Mouse (Mus musculus) forebrain, embryonic 11.5 days (tissue): ENCODE measurements at regions not wholly inside any gene's neighbourhood (a gene's known extent, or its start where the extent isn't known, plus 50 kb on each side); places are given as distances from the start of the nearest gene placed in this dataset.

Experiments
- ATAC-seq: fragments of 200-750 bp; cut with Nextera tagmentation; replicated peaks from 2 replicates; pipeline ENCODE4 v1.8.0; 2017; ENCODE audit warnings: moderate TSS enrichment; ENCODE audit not compliant: low FRiP score
- DNase-seq: peaks from one replicate; pipeline ENCODE4 v3.0.0-alpha.2; 2017; ENCODE audit warnings: low spot score
- H3K27ac ChIP-seq: fragments of 300-500 bp; sonication (generic); 2 replicates; pipeline ENCODE4 v1.5.1; 2014; ENCODE audit warnings: low read depth, low read length
- H3K27me3 ChIP-seq: fragments of 300-500 bp; sonication (generic); 2 replicates; pipeline ENCODE4 v1.6.1; 2014; ENCODE audit warnings: mild to moderate bottlenecking, low read length, mixed read lengths; ENCODE audit not compliant: control insufficient read depth, insufficient read depth
- H3K36me3 ChIP-seq: fragments of 300-500 bp; sonication (generic); 2 replicates; pipeline ENCODE4 v1.6.1; 2014; ENCODE audit warnings: mild to moderate bottlenecking, low read length, moderate library complexity, mixed read lengths; ENCODE audit not compliant: control insufficient read depth, insufficient read depth
- H3K4me1 ChIP-seq: fragments of 300-500 bp; sonication (generic); replicated peaks from 2 replicates; pipeline ENCODE4 v1.6.1; 2014; ENCODE audit warnings: low read length, mixed read lengths; ENCODE audit not compliant: control insufficient read depth, insufficient read depth
- H3K4me2 ChIP-seq: fragments of 300-500 bp; sonication (generic); 2 replicates; pipeline ENCODE4 v1.6.1; 2014; ENCODE audit warnings: low read depth, mild to moderate bottlenecking, low read length, moderate library complexity, mixed read lengths; ENCODE audit not compliant: severe bottlenecking
- H3K4me3 ChIP-seq: fragments of 300-500 bp; sonication (generic); 2 replicates; pipeline ENCODE4 v1.5.1; 2014; ENCODE audit warnings: low read depth, low read length
- H3K9ac ChIP-seq: fragments of 300-500 bp; sonication (generic); 2 replicates; pipeline ENCODE4 v1.6.1; 2014; ENCODE audit warnings: low read length
- H3K9me3 ChIP-seq: fragments of 300-500 bp; sonication (generic); 2 replicates; pipeline ENCODE4 v1.6.1; 2016; ENCODE audit warnings: low read length, mixed read lengths; ENCODE audit not compliant: control insufficient read depth
- WGBS: fragments of 180-500 bp; shearing (Covaris S2); extraction: QIAGEN DNeasy Blood & Tissue Kit; methylation state at CpG from one replicate; pipeline ENCODE4 v1.1.7; 2014; 5-methylcytosine and 5-hydroxymethylcytosine counted together

DNA sequence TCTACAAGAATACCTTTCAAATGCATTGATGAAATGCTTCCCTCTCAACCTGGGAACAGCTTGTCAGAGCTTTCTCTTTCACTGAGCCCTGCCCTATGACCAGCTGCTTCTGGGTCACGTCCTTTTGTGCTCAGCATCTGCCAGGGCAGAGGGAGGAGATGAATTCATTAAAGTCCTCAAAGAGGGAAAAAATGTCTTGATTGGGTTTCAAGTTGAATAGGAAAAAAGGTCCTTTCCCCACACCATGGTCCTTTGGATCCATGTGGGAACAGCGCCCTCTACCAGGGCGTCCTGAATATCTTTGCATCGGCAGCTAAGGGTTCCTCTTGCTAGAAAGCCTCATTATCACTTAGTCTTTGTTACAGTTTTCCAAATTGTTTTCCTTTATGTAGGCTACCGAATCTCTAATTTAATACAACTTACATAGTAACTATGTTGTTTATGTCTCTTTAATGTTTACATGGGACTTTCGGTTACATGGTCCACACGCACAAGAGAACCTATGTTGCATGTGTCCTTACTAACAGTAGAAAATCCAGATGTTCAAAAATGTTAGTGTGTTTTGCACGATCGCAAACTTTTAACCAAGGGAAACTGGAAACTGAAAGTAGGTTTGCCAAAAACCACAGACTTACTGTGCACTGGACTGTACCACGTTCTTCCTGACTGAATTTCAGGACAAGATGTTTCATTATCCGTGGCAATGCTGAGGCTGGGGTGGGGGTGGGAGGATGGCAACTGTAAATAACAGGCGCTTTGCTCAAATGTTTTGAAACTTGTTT, 222.6 kb downstream of the Hace1 start:
- DNase-seq, result peak; percentile 82
- Histone ChIP-seq H3K27me3 (no peaks in the 10 kb centered on the region), H3K4me1 (no peaks in the 10 kb centered on the region), H3K9ac (no peak overlapping the region), H3K4me3 (no peak overlapping the region), H3K4me2 (no peak overlapping the region), H3K27ac (no peak overlapping the region), H3K9me3 (no peaks in the 10 kb centered on the region), H3K36me3 (no peaks in the 10 kb centered on the region)
- WGBS, result 46% methylated on average over 12 of the region's 12 CpGs
- ATAC-seq, result peak; percentile 86

- WGBS, result 54% methylated on average over 1 of the region's 1 CpGs
- ATAC-seq, result no peak
- H3K4me3 ChIP-seq, result no peak overlapping the region
- H3K4me2 ChIP-seq, result no peak overlapping the region
- no peak for DNase-seq
- no peak overlapping the region for H3K9ac ChIP-seq
- H3K4me1 ChIP-seq, result no peaks in the 10 kb centered on the region
- H3K36me3 ChIP-seq, result no peaks in the 10 kb centered on the region
- no peaks in the 10 kb centered on the region for H3K27me3 ChIP-seq
- no peaks in the 10 kb centered on the region for H3K9me3 ChIP-seq
- no peak overlapping the region for H3K27ac ChIP-seq
Measured at GRCm38 (mm10) chr10:45801463-45801862, 223.8 kb downstream of the Hace1 start.

DNA sequence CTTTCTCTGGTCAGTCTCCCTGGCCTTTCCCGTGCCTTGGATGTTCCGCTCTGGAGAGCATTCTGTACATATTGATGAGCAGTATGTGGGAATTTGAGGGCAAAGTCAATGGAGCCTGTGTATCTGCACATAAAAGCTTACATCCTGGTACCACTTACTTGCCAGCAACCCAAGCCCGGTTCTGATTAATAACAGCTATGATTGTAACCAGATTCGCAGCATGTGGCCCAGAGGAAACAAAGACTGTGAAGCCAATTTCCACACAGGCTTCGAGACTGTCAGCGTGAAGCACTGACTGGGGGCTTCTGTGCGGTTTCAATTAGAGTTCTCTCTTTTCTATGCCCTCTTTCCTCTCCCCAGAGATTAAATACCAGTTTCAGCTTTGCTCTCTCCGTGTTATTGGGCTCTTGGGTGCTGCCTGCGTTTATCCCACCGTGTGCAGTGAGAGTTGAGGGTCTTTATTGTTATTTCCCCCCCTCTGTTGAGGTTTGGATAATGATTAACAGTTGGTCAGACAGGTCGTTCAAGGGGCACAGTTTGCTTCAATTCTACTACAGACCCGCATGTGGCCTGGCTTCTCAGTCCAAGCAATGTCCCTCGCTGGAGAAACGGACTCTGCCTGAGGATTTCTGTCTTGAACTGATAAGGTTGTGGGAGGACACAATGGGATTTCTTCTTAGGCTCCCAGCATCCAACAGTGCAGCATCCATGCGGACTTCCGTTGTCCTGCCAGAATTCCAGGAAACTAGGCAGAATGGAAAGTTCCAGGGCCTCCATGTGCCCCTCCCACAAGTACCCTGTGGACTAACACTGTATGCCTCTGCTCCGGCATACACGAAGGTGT, 229.6 kb downstream of the Hace1 start:
- Histone ChIP-seq H3K9me3 (no peaks in the 10 kb centered on the region), H3K4me3 (no peak overlapping the region), H3K27ac (no peak overlapping the region), H3K36me3 (no peaks in the 10 kb centered on the region), H3K4me1 (no peaks in the 10 kb centered on the region; the same call in 1 of the 2 replicates), H3K4me2 (no peak overlapping the region), H3K9ac (no peak overlapping the region), H3K27me3 (no peaks in the 10 kb centered on the region)
- ATAC-seq (no peak), DNase-seq (no peak)
- WGBS, result 54% methylated on average over 18 of the region's 18 CpGs

- Histone ChIP-seq H3K9me3 (no peaks in the 10 kb centered on the region), H3K4me2 (no peak overlapping the region), H3K36me3 (no peaks in the 10 kb centered on the region), H3K27me3 (no peaks in the 10 kb centered on the region), H3K4me1 (no peaks in the 10 kb centered on the region; the same call in 1 of the 2 replicates), H3K4me3 (no peak overlapping the region), H3K9ac (no peak overlapping the region), H3K27ac (no peak overlapping the region)
- WGBS, result 62% methylated on average over 6 of the region's 6 CpGs
- ATAC-seq (no peak), DNase-seq (no peak)
Measured at GRCm38 (mm10) chr10:45811882-45812281, 234.3 kb downstream of the Hace1 start.

- no peaks in the 10 kb centered on the region for H3K9me3 ChIP-seq
- H3K4me1 ChIP-seq, result no peaks in the 10 kb centered on the region
- H3K27ac ChIP-seq, result no peak overlapping the region
- DNase-seq (no peak), ATAC-seq (no peak)
- no peak overlapping the region for H3K4me2 ChIP-seq
- no peak overlapping the region for H3K9ac ChIP-seq
- no peaks in the 10 kb centered on the region for H3K27me3 ChIP-seq
- WGBS, result 81% methylated on average over 2 of the region's 2 CpGs
- H3K4me3 ChIP-seq, result no peak overlapping the region
- H3K36me3 ChIP-seq, result no peaks in the 10 kb centered on the region
Measured at GRCm38 (mm10) chr10:45813804-45814203, 236.2 kb downstream of the Hace1 start.

- Histone ChIP-seq H3K9ac (no peak overlapping the region), H3K27ac (no peak overlapping the region)
Measured at GRCm38 (mm10) chr10:45816679-45817078, 239.1 kb downstream of the Hace1 start.

GRCm38 (mm10) chr10:45820986-45821655, 243.5 kb downstream of the Hace1 start:
- no peak overlapping the region for H3K27ac ChIP-seq
- no peak overlapping the region for H3K9ac ChIP-seq
- DNase-seq, result no peak
- H3K27me3 ChIP-seq, result no peaks in the 10 kb centered on the region
- H3K4me1 ChIP-seq, result no peaks in the 10 kb centered on the region
- H3K9me3 ChIP-seq, result no peaks in the 10 kb centered on the region
- ATAC-seq, result no peak
- WGBS, result 76% methylated on average over 8 of the region's 8 CpGs
- no peak overlapping the region for H3K4me3 ChIP-seq
- no peak overlapping the region for H3K4me2 ChIP-seq
- H3K36me3 ChIP-seq, result no peaks in the 10 kb centered on the region

More at GRCm38 (mm10) chr10:45816679-45817078, 239.1 kb downstream of the Hace1 start:
- Histone ChIP-seq H3K27me3 (no peaks in the 10 kb centered on the region), H3K4me3 (no peak overlapping the region), H3K9me3 (no peaks in the 10 kb centered on the region), H3K4me2 (no peak overlapping the region), H3K4me1 (no peaks in the 10 kb centered on the region), H3K36me3 (no peaks in the 10 kb centered on the region)
- no peak for ATAC-seq
- WGBS, result 84% methylated on average over 4 of the region's 4 CpGs
- no peak for DNase-seq

- no peaks in the 10 kb centered on the region for H3K4me1 ChIP-seq
- no peaks in the 10 kb centered on the region for H3K9me3 ChIP-seq
- no peaks in the 10 kb centered on the region for H3K36me3 ChIP-seq
- H3K4me2 ChIP-seq, result no peak overlapping the region
- H3K9ac ChIP-seq, result no peak overlapping the region
- H3K27ac ChIP-seq, result no peak overlapping the region
- no peaks in the 10 kb centered on the region for H3K27me3 ChIP-seq
- WGBS, result 76% methylated on average over 1 of the region's 1 CpGs
- no peak for DNase-seq
- H3K4me3 ChIP-seq, result no peak overlapping the region
- no peak for ATAC-seq
Measured at GRCm38 (mm10) chr10:45822251-45822650, 244.6 kb downstream of the Hace1 start.
